Mouse (Mus musculus) heart, adult 2 months (tissue): ENCODE data around the gene Myadml2. TPM values are rescaled to one million over a fixed set of nuclear protein-coding genes. Genes with fewer than 3 reads are reported as not detected.

ENCODE experiments used
- DNase-seq, 2 experiments: peaks; one replicate each; pipeline ENCODE4 v3.0.0; 2021
- H3K27ac ChIP-seq: fragments of 200-600 bp; 2 replicates; pipeline ENCODE4 v1.8.1; 2022
- H3K27me3 ChIP-seq: fragments of 200-500 bp; 2 replicates; pipeline ENCODE4 v1.6.1; 2012; ENCODE audit warnings: mild to moderate bottlenecking, low read length, inconsistent platforms, mixed read lengths; ENCODE audit not compliant: control insufficient read depth, insufficient read depth
- H3K36me3 ChIP-seq: fragments of 200-500 bp; 2 replicates; pipeline ENCODE4 v1.6.1; 2012; ENCODE audit warnings: low read length, inconsistent platforms; ENCODE audit not compliant: control insufficient read depth, insufficient read depth
- H3K4me1 ChIP-seq: fragments of 200-500 bp; 2 replicates; pipeline ENCODE4 v1.6.1; 2011; ENCODE audit warnings: low read length; ENCODE audit not compliant: control insufficient read depth, insufficient read depth
- H3K4me3 ChIP-seq: fragments of 200-600 bp; 2 replicates; pipeline ENCODE4 v1.8.1; 2022
- H3K79me2 ChIP-seq: fragments of 200-500 bp; replicated peaks from 2 replicates; pipeline ENCODE4 v1.6.1; 2012; ENCODE audit warnings: mild to moderate bottlenecking, inconsistent platforms, low read length, moderate library complexity, mixed read lengths; ENCODE audit not compliant: control insufficient read depth, insufficient read depth
- H3K9ac ChIP-seq: fragments of 200-500 bp; 2 replicates; pipeline ENCODE4 v1.6.1; 2012; ENCODE audit warnings: low read depth, mild to moderate bottlenecking, control low read depth, inconsistent platforms, low read length, mixed read lengths
- CTCF ChIP-seq: fragments of 200-600 bp; IDR thresholded peaks from 2 replicates; pipeline ENCODE4 v1.8.1; 2022; ENCODE audit warnings: antibody characterized with exemption, mild to moderate bottlenecking, moderate library complexity
- EP300 ChIP-seq: fragments of 200-500 bp; IDR thresholded peaks from 2 replicates; pipeline ENCODE4 v1.6.1; 2011; ENCODE audit warnings: low read depth, low read length, control low read depth; ENCODE audit not compliant: insufficient read depth
- POLR2A ChIP-seq: fragments of 200-500 bp; IDR thresholded peaks from 2 replicates; pipeline ENCODE4 v1.6.1; 2011; ENCODE audit warnings: mild to moderate bottlenecking, low read depth, low read length, control low read depth; ENCODE audit not compliant: insufficient read depth
- WGBS: fragments of 180-500 bp; shearing (Covaris S2); methylation state at CpG from one replicate; pipeline ENCODE4 v1.1.7; 2018; 5-methylcytosine and 5-hydroxymethylcytosine counted together
- intact Hi-C: fragments of 180-260 bp; cut with DNase I; formaldehyde crosslinking; loops from one replicate; pipeline ENCODE4 v1.15.1; 2025
- polyA plus RNA-seq: library from polyadenylated mRNA; depleted of rRNA; stranded (reverse); fragments of >200 nt; gene quantifications from 2 replicates; pipeline ENCODE4 v1.2.3, GENCODE M21; 2012
- total RNA-seq, 2 experiments: library from RNA; stranded (reverse); gene quantifications; 2 replicates each; pipeline ENCODE4 v1.2.3; 2021

Gene Myadml2
- total and polyA plus RNA-seq, 3 experiments, result 55.1 to 87.3 (median 77.6) TPM

DNA sequence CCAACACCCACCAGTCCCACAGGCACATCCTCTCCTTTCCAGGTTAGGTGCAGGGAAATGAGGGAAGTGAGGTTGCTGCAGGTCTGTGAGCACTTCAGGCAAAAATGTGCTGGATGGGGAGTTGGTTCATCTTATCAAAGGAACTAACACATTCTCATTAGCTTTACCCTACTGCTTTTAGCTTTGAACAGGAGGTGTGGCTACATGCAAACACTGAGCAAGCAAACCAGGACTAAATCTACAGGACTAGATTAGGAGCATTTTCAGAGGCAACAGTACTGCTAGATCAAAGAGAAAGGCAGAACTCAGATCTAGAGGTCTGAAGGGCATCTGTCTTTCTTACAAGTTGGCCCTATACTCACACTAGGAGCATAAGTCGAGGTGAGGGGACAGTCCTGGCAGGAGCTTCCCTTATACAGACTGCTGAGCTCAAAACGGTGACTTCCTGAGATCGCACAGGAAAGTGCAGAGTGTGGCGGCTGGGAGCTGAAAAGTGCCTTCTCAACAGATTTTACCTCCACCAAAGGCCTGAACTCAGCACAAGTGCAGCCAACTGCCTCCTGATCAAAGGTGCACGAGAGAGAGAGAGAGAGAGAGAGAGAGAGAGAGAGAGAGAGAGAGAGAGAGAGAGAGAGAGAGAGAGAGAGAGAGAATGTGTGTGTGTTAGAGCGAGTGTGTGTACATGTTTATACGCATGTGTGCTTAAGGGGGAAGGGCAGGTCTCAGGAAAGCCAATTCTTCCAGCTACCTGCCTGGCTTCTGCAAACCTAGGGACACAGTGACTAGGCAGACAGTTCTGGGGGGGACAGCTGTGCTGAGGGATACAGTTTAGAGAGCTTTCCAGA lies 16.9 kb downstream of the Myadml2 start:
- intact Hi-C loops, result loop anchor here (5.0 kb wide), 1 partner anchor 41 kb away; the partner anchor contains the start of gene Aspscr1
- TF ChIP-seq POLR2A (no peak), CTCF (no peak), EP300 (no peak)
- no peak overlapping the region for H3K4me3 ChIP-seq
- WGBS, result 25% methylated on average over 7 of the region's 7 CpGs
- peak overlapping the region; percentile 69 for H3K27ac ChIP-seq
- DNase-seq, result no peak
- 0 out of 2 replicates have a peak overlapping the region, but pooled peaks have one; percentile 5 for H3K9ac ChIP-seq
- no peaks in the 10 kb centered on the region for H3K36me3 ChIP-seq
- peaks cover 4% of the 10 kb centered on the region; the same call in 1 of the 2 replicates for H3K79me2 ChIP-seq
- H3K27me3 ChIP-seq, result no peaks in the 10 kb centered on the region
- peaks cover 22% of the 10 kb centered on the region for H3K4me1 ChIP-seq

DNA sequence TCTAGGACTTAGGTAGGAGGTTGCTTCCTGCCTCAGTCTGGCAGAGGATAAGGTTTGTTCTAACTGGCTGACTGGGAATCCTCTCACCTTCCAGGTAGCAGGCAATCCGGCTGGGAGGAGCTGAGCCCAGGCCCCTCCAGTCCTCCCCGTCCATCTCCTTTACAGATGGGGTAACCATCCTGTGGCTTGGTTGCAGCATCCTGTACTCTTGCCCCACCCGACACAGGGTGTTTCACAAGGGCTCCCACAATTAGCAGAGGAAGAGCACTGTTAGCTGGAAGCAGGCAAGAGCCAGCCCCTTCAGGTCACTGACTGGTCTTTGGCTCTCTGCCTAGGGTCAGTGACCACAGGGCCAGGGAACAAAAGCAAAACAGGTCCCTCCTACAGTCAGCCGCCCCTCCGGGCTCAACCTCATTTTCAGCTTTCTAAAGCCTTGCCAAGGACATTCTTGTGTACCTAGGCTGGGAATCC lies 17.5 kb downstream of the Myadml2 start:
- peak overlapping the region; percentile 7 for H3K9ac ChIP-seq
- 0 out of 2 replicates have a peak overlapping the region, but pooled peaks have one; percentile 3 for H3K4me3 ChIP-seq
- H3K27ac ChIP-seq, result peak overlapping the region; percentile 69
- no peak for TF ChIP-seq CTCF
- no peak for TF ChIP-seq POLR2A
- intact Hi-C loops, result loop anchor here (5.0 kb wide), 1 partner anchor 42 kb away; the partner anchor contains the start of gene Aspscr1
- DNase-seq, result peak; percentile 56 to 60
- H3K36me3 ChIP-seq, result no peaks in the 10 kb centered on the region
- H3K79me2 ChIP-seq, result peaks cover 5% of the 10 kb centered on the region; the same call in 1 of the 2 replicates
- H3K27me3 ChIP-seq, result no peaks in the 10 kb centered on the region
- WGBS, result 19% methylated on average over 5 of the region's 5 CpGs
- peaks cover 23% of the 10 kb centered on the region for H3K4me1 ChIP-seq

DNA sequence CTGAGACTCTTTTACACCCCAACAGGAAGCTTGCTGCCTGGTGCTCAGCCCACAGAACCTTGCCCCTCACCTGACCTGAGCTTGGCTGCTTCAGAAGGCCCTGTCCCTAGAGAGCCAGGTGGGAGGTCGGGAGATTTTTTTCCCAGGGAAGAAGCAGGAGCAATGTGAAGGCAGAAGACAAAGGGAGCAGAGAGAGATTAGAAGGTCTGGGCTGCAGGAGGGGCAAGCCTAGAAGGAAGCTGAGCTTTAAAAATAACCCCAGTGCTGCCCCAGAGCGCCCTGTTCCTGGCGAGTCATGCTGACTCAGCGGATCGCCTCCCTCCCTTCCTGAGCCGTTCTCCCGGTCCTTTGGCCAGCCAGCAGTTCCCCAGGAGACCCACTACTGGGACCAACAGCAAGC lies 18.0 kb downstream of the Myadml2 start:
- Histone ChIP-seq H3K36me3 (no peaks in the 10 kb centered on the region), H3K4me3 (0 out of 2 replicates have a peak overlapping the region, but pooled peaks have one; percentile 3), H3K27ac (peak overlapping the region; percentile 69), H3K79me2 (peaks cover 5% of the 10 kb centered on the region; the same call in 1 of the 2 replicates), H3K27me3 (no peaks in the 10 kb centered on the region), H3K4me1 (peaks cover 27% of the 10 kb centered on the region), H3K9ac (peak overlapping the region; percentile 26)
- DNase-seq, result peak; percentile 69 to 77
- 1% methylated on average over 7 of the region's 7 CpGs for WGBS
- intact Hi-C loops, result loop anchor here (5.0 kb wide), 1 partner anchor 42 kb away; the partner anchor contains the start of gene Aspscr1
- TF ChIP-seq CTCF (no peak), POLR2A (no peak), EP300 (0 out of 2 replicates have a peak, but pooled peaks have one; percentile 15)

DNA sequence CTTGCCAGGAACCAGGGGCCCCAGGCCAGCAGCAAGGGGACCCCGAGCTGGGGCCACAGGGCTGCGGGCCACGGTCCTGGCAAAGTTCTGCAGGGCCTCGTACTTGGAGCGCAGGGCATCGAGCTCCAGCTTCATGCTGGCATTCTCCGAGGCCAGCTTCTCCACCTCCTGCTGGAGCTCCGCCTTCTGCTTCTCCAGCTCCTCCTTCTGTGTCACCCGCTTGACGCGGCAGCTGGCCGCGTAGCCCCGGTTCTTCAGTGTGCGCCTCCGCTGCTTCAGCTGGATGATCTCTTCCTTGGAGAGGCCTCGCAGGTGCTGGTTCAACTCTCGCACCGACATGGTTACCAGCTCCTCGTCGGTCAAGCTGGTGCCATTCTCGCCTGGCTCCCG lies 18.6 kb downstream of the Myadml2 start:
- no peaks in the 10 kb centered on the region for H3K36me3 ChIP-seq
- peaks cover 5% of the 10 kb centered on the region; the same call in 1 of the 2 replicates for H3K79me2 ChIP-seq
- peak overlapping the region; percentile 69 for H3K27ac ChIP-seq
- no peak overlapping the region for H3K4me3 ChIP-seq
- intact Hi-C loops, result no loop called here
- TF ChIP-seq POLR2A (peak; percentile 8; the same call in 1 of the 2 replicates), CTCF (no peak), EP300 (no peak)
- peak overlapping the region; percentile 27; the same call in 1 of the 2 replicates for H3K9ac ChIP-seq
- no peaks in the 10 kb centered on the region for H3K27me3 ChIP-seq
- WGBS, result 73% methylated on average over 23 of the region's 23 CpGs
- DNase-seq, result peak; percentile 56 to 67
- peaks cover 27% of the 10 kb centered on the region for H3K4me1 ChIP-seq

DNA sequence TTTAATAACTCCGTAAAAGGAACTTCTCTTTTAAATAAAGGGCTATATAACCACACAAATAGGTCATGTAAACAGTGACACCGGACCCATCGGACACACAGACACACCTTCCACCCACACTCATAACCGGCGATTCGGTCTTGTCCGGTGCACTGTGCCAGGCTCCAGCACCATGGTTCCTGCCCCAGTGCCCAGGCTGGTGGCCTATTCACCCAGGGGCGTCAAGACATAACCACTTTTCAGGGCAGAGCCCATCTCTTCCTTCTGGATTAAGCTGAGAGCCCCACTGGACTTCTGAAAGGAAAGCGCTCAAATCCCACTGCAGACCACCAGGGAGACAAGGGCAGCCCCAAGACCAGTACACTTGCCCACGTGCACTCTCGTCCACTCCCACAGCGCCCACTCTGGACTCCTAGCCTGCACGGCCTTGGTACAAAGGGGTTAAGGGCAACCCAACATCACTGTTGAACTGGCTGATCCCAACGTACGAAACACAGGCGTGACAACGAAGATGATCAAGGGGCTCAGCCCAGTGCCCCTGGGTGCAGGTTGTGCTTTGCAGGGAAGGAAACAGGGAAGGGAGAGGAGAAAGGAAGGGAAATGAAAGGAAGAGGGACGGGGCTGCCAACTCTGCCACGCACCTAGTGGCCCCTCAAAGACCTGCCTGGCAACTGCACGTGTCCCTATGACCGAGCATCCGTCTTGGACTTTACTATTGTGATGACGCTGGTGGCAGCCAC lies 19.2 kb downstream of the Myadml2 start:
- intact Hi-C loops, result no loop called here
- Histone ChIP-seq H3K4me1 (peaks cover 25% of the 10 kb centered on the region), H3K4me3 (no peak overlapping the region), H3K27ac (no peak overlapping the region), H3K36me3 (no peaks in the 10 kb centered on the region), H3K27me3 (no peaks in the 10 kb centered on the region), H3K9ac (no peak overlapping the region), H3K79me2 (peaks cover 5% of the 10 kb centered on the region; the same call in 1 of the 2 replicates)
- no peak for DNase-seq
- no peak for TF ChIP-seq POLR2A
- TF ChIP-seq CTCF, result no peak
- no peak for TF ChIP-seq EP300
- WGBS, result 91% methylated on average over 23 of the region's 23 CpGs
